Mouse (Mus musculus): ENCODE data around the gene Cntnap5a. TPM values are rescaled to one million over a fixed set of nuclear protein-coding genes. Genes with fewer than 3 reads are reported as not detected.
"Not testable (repeated sequence)": the region's sequence is repeated elsewhere in the genome, so short reads cannot be mapped to it uniquely, and the experiment has no call there.

Cntnap5a gene
- polyA plus RNA-seq, 1 experiment from 2014 or later, result not detected

- Histone ChIP-seq H3K27ac (no peak overlapping the region), H3K4me1 (no peaks in the 10 kb centered on the region), H3K9me3 (no peaks in the 10 kb centered on the region), H3K36me3 (no peaks in the 10 kb centered on the region), H3K4me3 (no peak overlapping the region), H3K9ac (no peak overlapping the region), H3K27me3 (no peaks in the 10 kb centered on the region), H3K4me2 (no peak overlapping the region)
- ATAC-seq (ENCODE audit: insufficient number of reproducible peaks, low FRiP score, low TSS enrichment, low read depth), result no peak
These were observed 423.1 kb downstream of the Cntnap5a start for GRCm38 (mm10) chr1:116107724-116108058.

- Histone ChIP-seq H3K9me3 (no peaks in the 10 kb centered on the region), H3K4me3 (no peak overlapping the region), H3K27me3 (no peaks in the 10 kb centered on the region), H3K4me2 (no peak overlapping the region), H3K9ac (no peak overlapping the region), H3K36me3 (no peaks in the 10 kb centered on the region), H3K27ac (no peak overlapping the region), H3K4me1 (no peaks in the 10 kb centered on the region)
- no peak for ATAC-seq (ENCODE audit: insufficient number of reproducible peaks, low FRiP score, low TSS enrichment, low read depth)
These were observed 423.8 kb downstream of the Cntnap5a start for GRCm38 (mm10) chr1:116108381-116108780.

- Histone ChIP-seq H3K36me3 (no peaks in the 10 kb centered on the region), H3K4me1 (no peaks in the 10 kb centered on the region), H3K4me2 (no peak overlapping the region), H3K9me3 (no peaks in the 10 kb centered on the region), H3K27me3 (no peaks in the 10 kb centered on the region), H3K27ac (no peak overlapping the region), H3K4me3 (no peak overlapping the region), H3K9ac (no peak overlapping the region)
- no peak for ATAC-seq (ENCODE audit: insufficient number of reproducible peaks, low FRiP score, low TSS enrichment, low read depth)
- WGBS, result 23% methylated on average over 1 of the region's 1 CpGs
These were observed 441.2 kb downstream of the Cntnap5a start for GRCm38 (mm10) chr1:116125767-116126166.

GRCm38 (mm10) chr1:116127085-116127484, 442.5 kb downstream of the Cntnap5a start:
- 69% methylated on average over 2 of the region's 2 CpGs for WGBS
- Histone ChIP-seq H3K36me3 (no peaks in the 10 kb centered on the region), H3K9me3 (no peaks in the 10 kb centered on the region), H3K27me3 (no peaks in the 10 kb centered on the region), H3K4me3 (no peak overlapping the region), H3K27ac (no peak overlapping the region), H3K9ac (no peak overlapping the region), H3K4me2 (no peak overlapping the region), H3K4me1 (no peaks in the 10 kb centered on the region)
- no peak for ATAC-seq (ENCODE audit: insufficient number of reproducible peaks, low FRiP score, low TSS enrichment, low read depth)

- 38% methylated on average over 1 of the region's 1 CpGs for WGBS
- H3K27me3 ChIP-seq, result no peaks in the 10 kb centered on the region
- no peak overlapping the region for H3K27ac ChIP-seq
- no peak for ATAC-seq (ENCODE audit: insufficient number of reproducible peaks, low FRiP score, low TSS enrichment, low read depth)
- no peaks in the 10 kb centered on the region for H3K36me3 ChIP-seq
- H3K4me3 ChIP-seq, result no peak overlapping the region
- no peaks in the 10 kb centered on the region for H3K4me1 ChIP-seq
- H3K4me2 ChIP-seq, result no peak overlapping the region
- no peaks in the 10 kb centered on the region for H3K9me3 ChIP-seq
- no peak overlapping the region for H3K9ac ChIP-seq
These were observed 444.1 kb downstream of the Cntnap5a start for GRCm38 (mm10) chr1:116128450-116129246.

- Histone ChIP-seq H3K36me3 (no peaks in the 10 kb centered on the region), H3K4me1 (no peaks in the 10 kb centered on the region), H3K27me3 (no peaks in the 10 kb centered on the region), H3K27ac (no peak overlapping the region), H3K9me3 (no peaks in the 10 kb centered on the region), H3K4me2 (no peak overlapping the region), H3K9ac (no peak overlapping the region), H3K4me3 (no peak overlapping the region)
- no peak for ATAC-seq (ENCODE audit: insufficient number of reproducible peaks, low FRiP score, low TSS enrichment, low read depth)
These were observed 447.9 kb downstream of the Cntnap5a start for GRCm38 (mm10) chr1:116132471-116132870.

GRCm38 (mm10) chr1:116149764-116150369, 465.3 kb downstream of the Cntnap5a start:
- no peak overlapping the region for H3K4me2 ChIP-seq
- H3K4me1 ChIP-seq, result no peaks in the 10 kb centered on the region
- no peak overlapping the region for H3K9ac ChIP-seq
- H3K36me3 ChIP-seq, result no peaks in the 10 kb centered on the region
- no peaks in the 10 kb centered on the region for H3K27me3 ChIP-seq
- no peak for ATAC-seq (ENCODE audit: insufficient number of reproducible peaks, low FRiP score, low TSS enrichment, low read depth)
- no peaks in the 10 kb centered on the region for H3K9me3 ChIP-seq
- H3K27ac ChIP-seq, result no peak overlapping the region
- H3K4me3 ChIP-seq, result no peak overlapping the region

- 81% methylated on average over 2 of the region's 2 CpGs for WGBS
- Histone ChIP-seq H3K36me3 (no peaks in the 10 kb centered on the region), H3K9me3 (no peaks in the 10 kb centered on the region), H3K27ac (no peak overlapping the region), H3K27me3 (no peaks in the 10 kb centered on the region), H3K4me3 (no peak overlapping the region), H3K4me2 (no peak overlapping the region), H3K9ac (no peak overlapping the region), H3K4me1 (no peaks in the 10 kb centered on the region)
- no peak for ATAC-seq (ENCODE audit: insufficient number of reproducible peaks, low FRiP score, low TSS enrichment, low read depth)
These were observed 499.9 kb downstream of the Cntnap5a start for GRCm38 (mm10) chr1:116184471-116184870.

GRCm38 (mm10) chr1:116188142-116188541, 503.6 kb downstream of the Cntnap5a start:
- ATAC-seq (ENCODE audit: insufficient number of reproducible peaks, low FRiP score, low TSS enrichment, low read depth); H3K27ac ChIP-seq; H3K9ac ChIP-seq; H3K27me3 ChIP-seq; H3K36me3 ChIP-seq; H3K4me3 ChIP-seq; H3K9me3 ChIP-seq; H3K4me2 ChIP-seq; H3K4me1 ChIP-seq: not testable (repeated sequence)
- WGBS, result 93% methylated on average over 1 of the region's 1 CpGs

GRCm38 (mm10) chr1:116192299-116192698, 507.7 kb downstream of the Cntnap5a start:
- no peak for ATAC-seq (ENCODE audit: insufficient number of reproducible peaks, low FRiP score, low TSS enrichment, low read depth)
- Histone ChIP-seq H3K27ac (no peak overlapping the region), H3K4me2 (no peak overlapping the region), H3K9ac (no peak overlapping the region), H3K27me3 (no peaks in the 10 kb centered on the region), H3K9me3 (no peaks in the 10 kb centered on the region), H3K4me3 (no peak overlapping the region), H3K4me1 (no peaks in the 10 kb centered on the region), H3K36me3 (no peaks in the 10 kb centered on the region)
- 76% methylated on average over 2 of the region's 2 CpGs for WGBS

GRCm38 (mm10) chr1:116216883-116217282, 532.3 kb downstream of the Cntnap5a start:
- H3K27ac ChIP-seq, result no peak overlapping the region
- no peaks in the 10 kb centered on the region for H3K27me3 ChIP-seq
- ATAC-seq (ENCODE audit: insufficient number of reproducible peaks, low FRiP score, low TSS enrichment, low read depth), result no peak
- no peak overlapping the region for H3K4me2 ChIP-seq
- no peak overlapping the region for H3K9ac ChIP-seq
- no peaks in the 10 kb centered on the region for H3K9me3 ChIP-seq
- H3K36me3 ChIP-seq, result no peaks in the 10 kb centered on the region
- H3K4me3 ChIP-seq, result no peak overlapping the region
- H3K4me1 ChIP-seq, result no peaks in the 10 kb centered on the region

GRCm38 (mm10) chr1:116240538-116240937, 556.0 kb downstream of the Cntnap5a start:
- Histone ChIP-seq H3K36me3 (no peaks in the 10 kb centered on the region), H3K27me3 (no peaks in the 10 kb centered on the region), H3K4me3 (no peak overlapping the region), H3K4me1 (no peaks in the 10 kb centered on the region), H3K9ac (no peak overlapping the region), H3K27ac (no peak overlapping the region), H3K9me3 (no peaks in the 10 kb centered on the region), H3K4me2 (no peak overlapping the region)
- ATAC-seq (ENCODE audit: insufficient number of reproducible peaks, low FRiP score, low TSS enrichment, low read depth), result no peak

- H3K36me3 ChIP-seq, result no peaks in the 10 kb centered on the region
- H3K4me1 ChIP-seq, result no peaks in the 10 kb centered on the region
- no peaks in the 10 kb centered on the region for H3K27me3 ChIP-seq
- H3K9ac ChIP-seq, result no peak overlapping the region
- no peak overlapping the region for H3K4me3 ChIP-seq
- H3K4me2 ChIP-seq, result no peak overlapping the region
- ATAC-seq (ENCODE audit: insufficient number of reproducible peaks, low FRiP score, low TSS enrichment, low read depth), result no peak
- H3K9me3 ChIP-seq, result no peaks in the 10 kb centered on the region
- no peak overlapping the region for H3K27ac ChIP-seq
- 64% methylated on average over 2 of the region's 2 CpGs for WGBS
These were observed 559.3 kb downstream of the Cntnap5a start for GRCm38 (mm10) chr1:116243856-116244255.
